Mouse (Mus musculus) cerebellum, postnatal 4 days (tissue): ENCODE measurements around the gene Unc93b1.

ENCODE experiments used
- DNase-seq, 2 experiments: peaks; one replicate each; pipeline ENCODE4 v3.0.0; 2022; ENCODE audit warnings: low spot score in 2 of 2, mixed read lengths in 1 of 2

Unc93b1 gene

DNA sequence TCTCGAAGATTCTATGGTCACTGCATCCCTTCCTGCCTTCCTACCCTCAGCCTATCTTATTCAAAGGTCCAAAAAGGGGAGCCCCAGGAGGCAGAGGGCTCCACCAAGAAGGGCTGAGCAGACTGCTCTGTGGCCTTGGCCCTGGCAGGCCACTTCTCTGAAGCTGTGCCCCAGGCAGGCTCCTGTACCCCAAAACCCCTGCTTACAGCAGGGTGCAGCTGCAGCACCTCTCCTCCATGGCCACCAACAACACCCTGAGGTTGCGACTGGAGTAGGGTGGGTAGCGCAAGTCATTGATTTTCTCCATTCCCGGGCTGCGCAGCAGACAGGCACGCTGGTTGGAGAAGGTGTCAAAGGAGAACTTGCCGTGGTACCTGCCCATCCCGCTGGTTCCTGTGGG, 21.3 kb upstream of the Unc93b1 start:
- DNase-seq: no peak

DNA sequence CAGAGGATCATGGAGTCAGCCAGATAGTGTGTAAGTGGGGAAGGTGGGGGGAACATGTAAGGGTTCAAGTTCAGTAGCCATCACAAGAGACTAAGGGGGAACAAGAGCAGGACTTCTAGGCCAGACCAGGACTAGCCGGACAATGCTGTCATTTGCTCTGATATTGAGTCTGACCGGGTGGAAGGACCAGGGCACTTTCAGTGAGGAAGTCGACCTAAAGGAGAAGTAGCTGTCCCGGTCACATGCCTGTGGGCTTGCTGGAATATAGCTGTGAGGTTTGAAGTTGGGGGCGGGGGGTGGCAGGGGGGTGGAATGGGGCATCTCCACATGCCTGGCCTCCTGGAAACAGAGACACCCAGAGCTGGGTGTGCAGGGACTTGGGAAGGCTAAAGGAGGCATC, 20.5 kb upstream of the Unc93b1 start:
- no peak for DNase-seq

DNA sequence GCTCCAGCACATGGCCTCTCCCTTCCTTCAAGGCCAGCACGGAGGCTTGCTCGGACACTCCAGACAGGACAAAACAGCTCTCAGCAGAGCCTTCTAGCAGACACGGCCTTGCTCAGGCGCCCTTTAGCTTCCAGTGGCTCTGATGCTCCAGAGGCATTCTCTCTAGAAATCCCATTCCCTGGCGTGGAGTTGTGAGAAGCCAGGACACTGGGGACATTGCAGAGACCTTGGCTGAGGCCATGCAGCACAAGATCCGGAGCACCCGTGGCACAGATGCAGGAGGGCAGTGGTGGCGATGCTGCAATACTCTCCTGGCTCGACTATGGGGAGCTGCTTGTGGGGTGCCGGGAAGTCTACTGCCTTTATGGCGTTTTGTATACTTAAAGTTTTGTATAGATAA, 18.3 kb upstream of the Unc93b1 start:
- DNase-seq: no peak

DNA sequence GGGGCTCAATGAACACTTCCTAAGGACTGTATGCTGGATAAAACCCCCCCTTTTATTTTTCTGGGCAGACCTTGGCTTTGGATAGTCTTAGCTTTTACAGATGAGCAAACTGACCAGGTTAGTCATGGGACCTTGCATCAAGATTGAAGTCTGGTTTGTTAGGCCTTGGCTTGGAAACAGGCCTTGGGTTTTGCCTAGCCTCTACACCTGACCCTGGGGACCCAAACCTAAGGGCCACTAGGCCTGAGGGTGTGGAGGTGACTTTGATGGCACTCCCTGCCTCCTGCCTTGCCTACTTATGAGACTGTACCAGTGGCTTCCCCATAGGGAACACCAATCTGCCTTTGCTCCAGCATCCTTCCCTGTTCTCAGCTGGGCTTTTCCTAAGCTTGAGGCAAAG, 15.1 kb upstream of the Unc93b1 start:
- no peak for DNase-seq

DNA sequence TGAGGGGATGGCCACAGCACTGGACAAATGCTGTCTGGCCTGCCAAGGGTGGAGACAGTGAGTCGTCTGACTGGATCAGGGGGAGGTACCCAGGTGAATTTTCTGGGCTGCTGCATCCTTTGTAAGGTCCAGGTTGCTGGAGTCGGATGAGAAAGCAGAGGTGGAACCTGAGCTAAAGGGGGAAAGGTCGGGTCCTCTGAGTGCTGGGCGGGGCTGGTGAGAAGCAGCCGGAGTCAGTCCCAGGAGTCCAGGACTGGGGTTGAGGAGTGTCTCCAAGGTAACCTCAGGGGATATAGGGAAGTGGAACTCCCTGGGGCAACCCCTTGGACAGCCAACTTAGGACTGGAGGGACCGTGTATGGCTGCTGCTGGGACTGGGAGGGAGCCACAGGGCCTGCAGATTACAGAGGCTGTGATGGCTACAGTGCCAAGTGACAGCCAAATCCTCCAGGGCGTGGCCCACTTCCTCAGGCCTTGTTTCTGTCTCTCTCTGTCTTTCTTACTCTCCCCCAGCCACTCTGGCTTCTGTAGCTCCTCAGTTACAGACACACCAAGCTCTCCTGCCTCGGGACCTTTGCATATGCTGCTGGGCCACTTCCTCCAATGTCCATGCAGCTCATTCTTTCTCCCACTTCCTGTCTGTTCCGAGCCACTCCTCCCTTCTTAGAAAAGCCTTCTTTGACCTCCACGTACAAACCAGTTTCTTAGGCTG, 12.2 kb upstream of the Unc93b1 start:
- no peak for DNase-seq

DNA sequence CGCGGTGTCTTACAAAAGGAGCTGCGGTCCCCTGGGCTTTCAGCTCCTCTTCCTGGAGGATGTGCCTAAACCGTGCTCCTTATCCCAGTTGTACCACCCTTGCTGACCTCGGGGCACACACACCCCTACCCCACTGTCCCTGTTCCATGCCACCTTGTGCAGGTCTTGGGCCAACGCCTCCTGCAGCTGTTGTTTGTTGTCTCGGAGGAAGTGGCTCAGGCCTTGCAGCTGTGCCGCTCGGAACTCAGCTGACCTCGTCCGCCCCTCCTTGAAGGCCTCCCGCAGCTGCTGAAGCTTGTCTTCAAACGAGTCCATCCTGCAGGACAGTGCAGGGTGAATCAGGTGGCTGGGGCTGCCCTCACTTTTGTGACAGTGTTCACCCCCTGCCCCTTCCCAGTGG, 11.4 kb upstream of the Unc93b1 start:
- no peak for DNase-seq

DNA sequence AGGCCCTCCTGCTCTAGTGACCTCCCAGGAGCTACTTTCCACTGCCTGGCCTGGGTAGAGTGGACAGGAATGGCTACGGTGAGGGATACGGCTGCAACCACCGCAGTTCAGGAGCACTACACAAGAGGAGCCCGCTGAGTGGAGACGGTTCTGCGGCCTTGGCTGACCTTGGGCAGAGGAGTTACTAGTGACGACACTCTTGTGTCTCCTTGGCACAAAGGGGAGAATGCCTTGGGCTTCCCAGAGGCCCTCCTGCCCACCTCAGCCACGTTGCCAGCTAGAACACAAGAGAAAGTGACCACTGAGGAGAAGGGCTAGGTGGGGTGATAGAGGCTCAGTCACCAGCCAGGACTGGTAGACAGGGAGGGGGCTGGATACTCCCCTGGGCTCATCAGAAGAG, 10.8 kb upstream of the Unc93b1 start:
- no peak for DNase-seq

DNA sequence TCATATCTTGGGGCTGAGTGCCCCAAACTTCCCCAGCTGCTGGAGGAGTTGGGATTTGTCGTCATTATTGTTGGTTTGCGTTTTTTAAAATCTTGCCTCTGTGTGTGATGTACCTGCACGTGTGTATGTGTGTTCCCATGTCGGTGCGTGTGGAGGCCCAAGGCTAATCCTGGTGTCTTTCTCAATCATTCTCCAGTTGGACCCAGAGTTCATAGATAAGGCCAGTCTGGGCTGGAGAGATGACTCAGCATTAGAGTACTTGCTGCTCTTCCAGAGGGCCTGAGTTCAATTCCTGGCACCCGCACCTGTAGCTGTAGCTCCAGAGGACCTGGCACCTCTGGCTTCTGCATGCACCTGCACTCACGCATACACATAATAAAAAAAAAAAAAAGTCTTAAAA, 10.1 kb upstream of the Unc93b1 start:
- no peak for DNase-seq

DNA sequence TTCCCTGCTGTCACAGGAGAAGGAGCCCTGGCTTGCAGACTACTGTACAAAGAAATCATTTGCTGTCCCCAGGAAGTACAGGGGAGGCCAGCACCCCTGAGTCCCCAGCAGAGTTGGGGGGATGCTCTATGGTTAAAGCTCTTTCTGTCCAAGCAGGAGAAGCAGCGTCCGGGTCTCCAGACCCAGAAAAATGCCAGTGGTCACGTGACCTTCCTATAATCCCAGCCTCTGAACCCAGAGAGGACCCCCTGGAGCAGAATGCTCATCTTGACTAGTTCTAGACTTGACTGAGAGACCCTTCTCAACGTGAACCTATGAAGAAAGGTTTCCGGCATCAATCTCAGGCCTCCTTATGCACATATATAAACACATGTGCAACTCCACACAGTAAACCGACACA, 9.1 kb upstream of the Unc93b1 start:
- DNase-seq: no peak

DNA sequence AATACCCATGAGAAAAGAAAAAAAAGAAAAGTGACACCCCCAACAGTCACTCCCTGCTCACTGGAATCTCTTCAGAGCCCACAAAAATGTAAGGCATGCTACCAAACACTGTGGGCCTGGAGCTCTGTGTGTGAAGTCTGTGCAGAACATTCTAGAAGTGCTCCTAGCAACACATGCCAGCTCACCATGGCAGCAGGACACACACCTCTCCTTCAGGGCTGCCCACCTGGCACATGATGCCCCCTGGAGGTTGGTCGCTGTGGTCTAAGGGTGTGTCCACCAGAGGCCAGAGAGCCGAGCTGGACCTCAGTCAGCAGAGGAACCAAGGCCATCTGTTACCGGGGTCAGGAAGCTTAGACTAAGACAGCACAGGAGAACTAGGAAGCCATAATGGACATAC, 8.7 kb upstream of the Unc93b1 start:
- no peak for DNase-seq

DNA sequence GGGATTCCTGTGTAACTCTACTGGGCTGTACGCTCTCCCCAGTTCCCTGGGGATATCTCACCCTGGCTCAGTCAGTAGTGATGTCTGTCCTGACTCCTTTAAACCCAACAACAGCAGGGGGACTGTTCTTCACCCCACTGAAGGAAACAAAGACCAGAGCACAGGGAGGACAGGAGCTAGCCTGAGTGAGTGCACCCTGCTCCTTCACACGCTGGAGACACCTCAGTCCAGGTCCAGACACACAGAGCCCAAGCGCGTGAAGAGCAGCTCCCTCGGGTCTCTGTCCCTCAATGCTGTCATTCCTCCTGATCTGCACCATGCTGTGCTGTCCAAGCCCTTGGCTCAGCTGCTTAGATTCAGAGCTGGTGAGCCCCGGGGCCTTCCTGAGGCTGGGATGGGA, 8.3 kb upstream of the Unc93b1 start:
- no peak for DNase-seq

DNA sequence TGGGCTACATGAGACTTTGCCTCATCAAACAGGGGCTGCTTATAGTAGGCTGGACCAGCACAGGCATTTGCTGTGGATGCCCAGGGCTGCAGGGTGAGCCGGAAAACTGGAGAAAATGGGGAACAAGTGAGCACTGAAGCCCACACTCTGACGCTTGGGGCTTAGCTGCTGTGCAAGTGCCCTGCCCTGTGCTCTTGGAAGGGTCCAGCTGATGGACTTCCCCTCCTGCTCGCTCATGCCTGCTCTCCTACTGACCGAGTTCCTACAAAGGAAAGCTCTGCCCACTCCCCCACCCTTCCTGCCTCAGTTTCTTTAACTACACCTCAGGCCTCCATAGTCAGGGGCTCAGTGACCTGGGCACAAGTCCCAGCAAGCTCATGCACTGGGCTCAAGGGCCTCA, 7.0 kb upstream of the Unc93b1 start:
- DNase-seq: no peak

DNA sequence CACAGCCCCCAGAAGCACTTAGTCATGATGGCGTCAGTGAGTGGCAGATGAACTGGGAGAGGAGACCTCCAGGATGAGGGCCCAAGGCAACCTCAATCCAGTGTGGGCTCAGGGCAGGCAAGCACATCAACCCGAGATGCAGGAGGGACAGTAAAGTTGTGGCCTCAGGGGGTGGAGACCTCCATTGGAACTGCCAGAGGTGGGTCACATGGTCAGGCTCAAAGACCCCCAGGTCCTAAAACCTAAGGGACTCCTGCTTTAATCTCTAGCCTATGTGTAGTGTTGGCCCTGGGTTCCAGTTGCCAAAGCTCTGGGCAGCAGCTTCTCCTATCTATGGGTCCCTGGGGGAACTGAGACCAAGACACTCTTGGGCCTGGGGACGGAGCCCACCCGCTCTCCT, 6.2 kb upstream of the Unc93b1 start:
- DNase-seq: no peak

DNA sequence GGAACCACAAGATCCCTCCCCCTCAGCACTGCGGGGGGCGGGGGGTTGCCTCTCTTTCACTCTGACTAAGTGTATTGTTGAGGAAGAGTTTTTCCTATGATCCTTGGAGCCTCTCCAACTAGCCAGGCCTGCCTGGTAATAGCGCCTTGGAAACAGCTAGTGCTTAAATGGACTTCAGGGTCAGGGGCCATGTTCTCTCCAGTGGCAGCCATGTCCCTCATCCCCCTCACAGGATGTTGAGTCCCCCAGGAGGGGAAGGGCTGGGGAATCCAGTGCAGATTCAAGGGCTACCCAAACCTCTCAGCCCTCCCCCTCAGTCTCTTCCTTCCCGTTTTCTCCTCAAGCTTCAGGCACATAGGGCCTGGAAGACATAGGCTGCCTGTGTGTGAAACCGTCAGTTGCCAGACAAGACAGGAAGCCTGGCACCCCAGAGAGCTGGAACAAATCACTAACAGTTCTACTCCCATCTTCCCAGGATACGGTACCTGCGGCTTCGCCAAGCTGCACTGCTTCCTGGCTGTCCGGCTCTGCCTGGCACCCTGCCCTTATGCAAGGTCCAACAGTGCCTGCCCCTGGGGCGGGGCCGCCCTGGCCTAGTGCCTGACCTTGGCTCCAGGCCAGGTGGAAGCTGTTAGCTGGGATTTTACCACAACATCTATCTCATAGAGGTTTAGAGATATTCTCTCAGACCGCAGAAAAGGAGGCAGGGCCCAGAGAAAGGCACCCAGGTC, 5.6 kb upstream of the Unc93b1 start, which contains the start of gene Aldh3b1:
Aldh3b1 (minus strand) TSS at position 598 of the 731 bp plus-strand sequence.
- DNase-seq: peak; percentile 51 to 77

DNA sequence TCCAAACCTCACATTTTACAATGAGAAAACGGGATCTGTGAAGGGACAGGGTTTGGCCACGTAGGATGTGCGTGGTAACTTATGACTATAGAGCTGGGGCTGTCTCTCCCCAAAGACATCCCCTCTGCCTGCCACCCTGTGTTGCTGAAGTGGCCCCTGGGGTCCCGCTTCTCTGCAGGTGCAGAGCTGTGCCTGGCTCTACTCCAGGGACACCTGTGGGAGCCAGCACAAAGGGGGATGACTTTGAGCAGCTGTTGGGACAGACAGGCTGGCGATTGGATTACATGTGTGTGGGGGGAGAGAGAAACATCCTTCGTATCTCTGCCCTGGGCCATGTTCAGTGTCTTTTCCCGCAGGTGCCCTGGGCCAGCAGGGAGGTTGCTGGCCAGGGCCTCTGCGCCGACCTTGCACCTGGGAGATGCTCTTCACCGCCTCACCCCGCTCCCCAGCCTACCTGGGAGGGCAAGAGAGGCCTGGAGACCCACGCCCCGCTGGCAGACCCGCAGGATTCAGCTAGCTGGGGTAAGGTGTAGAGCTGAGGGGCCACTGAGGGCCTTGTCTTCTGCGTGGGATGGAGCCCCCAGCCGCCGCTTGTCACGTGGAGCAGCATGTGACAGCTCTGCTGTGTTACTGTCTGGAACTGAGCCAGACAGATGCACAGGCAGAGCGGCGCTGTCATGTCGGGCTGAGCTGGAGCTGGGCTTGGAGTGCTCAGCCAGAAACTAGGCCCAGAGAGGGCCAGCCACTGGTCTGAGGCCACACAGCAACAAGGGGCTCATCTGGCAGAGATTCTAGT, 4.5 kb upstream of the Unc93b1 start:
- DNase-seq: no peak

DNA sequence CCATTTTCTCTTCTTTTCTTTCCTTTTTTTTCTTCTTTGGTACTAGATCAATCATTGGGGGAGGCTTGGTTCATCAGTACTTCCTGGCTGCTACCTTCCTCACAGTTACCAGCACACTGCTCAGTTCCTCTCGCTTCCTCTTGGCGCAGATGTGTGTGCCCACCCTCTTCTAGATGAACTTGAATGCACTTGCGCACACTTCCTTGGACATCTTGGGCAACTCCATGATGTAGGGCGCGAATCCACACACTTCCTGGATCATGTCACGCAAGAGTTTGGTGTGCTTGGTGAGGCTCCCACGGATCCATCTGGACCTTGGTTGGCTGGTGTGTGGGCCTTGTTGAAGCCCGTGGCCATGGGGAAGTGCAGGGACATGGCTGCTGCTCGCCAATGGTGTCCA, 3.3 kb upstream of the Unc93b1 start:
- DNase-seq: no peak

DNA sequence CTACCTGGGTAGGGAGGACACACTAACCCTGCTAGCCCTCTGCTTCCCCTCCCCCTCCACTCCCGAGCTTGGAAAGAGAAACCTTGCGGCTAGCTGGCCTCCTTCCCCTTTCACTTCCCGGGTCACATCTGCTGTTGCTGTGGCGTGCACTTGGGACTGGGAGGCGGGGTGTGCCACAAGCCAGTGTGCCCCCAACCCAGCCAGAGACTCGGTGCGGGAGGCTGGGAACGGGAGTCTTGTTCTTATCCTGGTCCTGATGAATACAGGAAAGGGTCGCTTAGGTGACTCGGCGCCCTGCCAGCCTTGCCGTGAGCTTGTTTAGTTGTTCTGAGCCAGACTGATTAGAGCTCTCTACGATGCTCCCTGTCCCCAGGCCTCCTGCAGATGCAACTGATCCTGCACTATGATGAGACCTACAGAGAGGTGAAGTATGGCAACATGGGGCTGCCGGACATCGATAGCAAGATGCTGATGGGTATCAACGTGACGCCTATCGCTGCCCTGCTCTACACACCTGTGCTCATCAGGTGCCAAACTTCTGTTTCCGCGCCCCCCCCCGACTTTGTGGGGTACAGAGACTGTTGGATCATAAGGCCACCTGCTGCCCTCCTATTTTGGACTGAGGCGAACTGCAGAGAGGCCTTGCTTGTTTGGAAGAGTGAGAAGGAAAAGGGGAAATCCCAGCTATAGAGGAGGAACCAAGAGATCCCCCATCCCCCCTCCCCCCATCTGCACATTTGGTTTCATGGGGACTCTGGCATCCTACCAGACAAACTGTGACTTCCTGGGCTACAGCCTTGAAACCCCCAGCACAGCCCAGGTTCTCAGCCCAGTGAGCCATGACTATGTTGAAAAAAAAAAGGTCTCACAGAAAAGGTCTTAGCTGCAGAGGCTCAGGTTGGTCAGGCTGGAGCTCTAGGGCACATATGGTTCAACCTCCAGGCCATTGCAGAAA, 1.2 kb downstream of the Unc93b1 start:
- peak in 1 of 2 experiments; percentile 23 for DNase-seq

DNA sequence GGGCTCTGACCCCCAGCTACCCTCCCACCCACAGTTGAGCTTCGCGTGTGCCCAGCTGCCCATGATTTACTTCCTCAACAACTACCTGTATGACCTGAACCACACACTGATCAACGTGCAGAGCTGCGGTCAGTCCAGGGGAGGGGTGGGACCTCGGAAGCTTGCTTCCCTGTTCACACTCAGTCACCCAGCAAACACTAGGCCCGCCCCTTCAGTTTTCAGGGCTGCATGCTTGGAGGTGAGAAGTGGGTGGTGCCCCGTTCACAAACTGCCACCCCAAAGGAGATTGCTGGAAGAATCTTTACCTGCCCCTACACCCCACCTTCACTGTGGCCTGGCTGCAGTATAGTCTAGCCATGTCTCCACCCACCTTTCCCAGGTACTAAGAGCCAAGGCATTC, 7.3 kb downstream of the Unc93b1 start:
- DNase-seq: no peak

DNA sequence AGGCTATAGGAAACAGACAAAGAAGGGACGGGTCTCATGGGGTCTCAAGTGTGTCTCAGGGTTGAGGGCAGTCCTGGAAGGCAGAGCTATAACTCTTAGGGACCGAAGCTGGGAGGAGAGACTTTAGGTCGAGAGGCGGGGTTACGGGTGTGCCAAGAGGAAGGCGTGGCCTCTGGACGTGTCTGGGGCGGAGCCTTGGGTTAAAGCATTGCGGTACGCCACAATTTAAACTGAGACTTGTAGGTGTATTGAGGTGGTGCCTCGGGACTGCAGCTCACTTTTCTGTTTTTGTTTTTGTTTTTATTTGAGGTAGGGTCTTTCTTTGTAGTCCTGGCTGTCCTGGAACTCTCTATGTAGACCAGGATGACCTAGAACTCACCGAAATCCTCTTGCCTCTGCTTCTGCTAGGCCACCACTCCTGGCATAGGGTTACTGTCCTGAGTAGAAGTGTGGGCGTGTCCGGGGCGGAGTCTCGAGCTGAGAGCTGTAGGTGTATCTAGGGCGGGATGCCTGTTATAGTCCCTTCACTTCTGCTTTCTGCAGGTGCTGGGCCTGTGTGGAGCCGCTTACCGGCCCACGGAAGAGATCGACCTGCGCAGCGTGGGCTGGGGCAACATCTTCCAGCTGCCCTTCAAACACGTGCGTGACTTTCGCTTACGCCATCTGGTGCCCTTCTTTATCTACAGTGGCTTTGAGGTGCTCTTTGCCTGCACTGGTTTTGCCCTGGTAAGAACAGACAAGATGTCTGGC, 8.2 kb downstream of the Unc93b1 start:
- DNase-seq: no peak

DNA sequence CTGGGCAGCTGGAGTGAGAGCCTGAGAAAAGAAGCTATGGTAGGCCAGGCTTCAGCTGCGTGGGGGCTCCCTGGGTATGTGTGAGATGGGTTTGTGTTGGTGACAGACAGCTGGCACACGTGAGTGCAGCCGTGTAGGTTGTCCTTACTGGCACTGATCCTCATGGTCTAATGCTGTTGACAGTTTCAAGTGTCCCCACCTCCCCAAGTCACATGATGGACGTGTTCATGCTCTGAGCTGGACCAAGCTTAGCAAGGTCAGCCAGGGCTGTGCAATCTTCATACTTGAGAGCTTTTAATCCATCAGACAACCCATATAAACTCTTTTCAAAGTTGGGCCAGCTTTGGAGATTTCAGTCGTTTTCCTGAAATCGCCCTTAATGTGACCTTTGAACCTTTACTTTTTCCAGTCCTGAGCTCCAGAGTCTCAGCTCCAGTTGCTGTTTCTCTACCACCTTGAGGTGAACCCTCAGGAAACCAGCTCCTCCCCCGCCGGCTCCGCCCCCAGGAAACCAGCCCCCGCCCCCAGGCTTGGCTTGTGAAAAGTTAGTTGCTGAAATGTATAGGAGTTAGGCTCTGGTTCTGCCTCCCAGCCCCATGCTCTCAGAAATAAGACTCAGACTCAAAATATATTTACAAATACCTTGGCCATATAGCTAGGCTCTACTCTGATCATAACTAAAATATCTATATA, 11.0 kb downstream of the Unc93b1 start:
- DNase-seq: no peak
